Mouse (Mus musculus): Measurements from ENCODE around the gene Snw1. TPM values are rescaled to one million over a fixed set of nuclear protein-coding genes. Genes with fewer than 3 reads are reported as not detected.

Snw1 gene
- polyA plus RNA-seq, 2 experiments from 2014 or later, result 245 TPM

GRCm38 (mm10) chr12:87421708-87422507 is 50.2 kb downstream of the Snw1 start:
- ATAC-seq, result no peak

GRCm38 (mm10) chr12:87419974-87420485 is 52.0 kb downstream of the Snw1 start:
- ATAC-seq, result no peak

- no peak for ATAC-seq
Observed at GRCm38 (mm10) chr12:87418921-87419320, 53.2 kb downstream of the Snw1 start.

GRCm38 (mm10) chr12:87416690-87417089 is 55.4 kb downstream of the Snw1 start:
- peak; percentile 88 for ATAC-seq

GRCm38 (mm10) chr12:87415358-87415757 is 56.7 kb downstream of the Snw1 start:
- no peak for ATAC-seq

- ATAC-seq, result peak; percentile 75
Observed at GRCm38 (mm10) chr12:87413179-87413790, 58.8 kb downstream of the Snw1 start.

- no peak for ATAC-seq
Observed at GRCm38 (mm10) chr12:87410999-87411398, 61.1 kb downstream of the Snw1 start.

- no peak for ATAC-seq
Observed at GRCm38 (mm10) chr12:87409123-87409522, 63.0 kb downstream of the Snw1 start.

GRCm38 (mm10) chr12:87407869-87408605 is 64.0 kb downstream of the Snw1 start:
- ATAC-seq, result no peak

- ATAC-seq, result no peak
Observed at GRCm38 (mm10) chr12:87405721-87406120, 66.4 kb downstream of the Snw1 start.

- no peak for ATAC-seq
Observed at GRCm38 (mm10) chr12:87405165-87405564, 66.9 kb downstream of the Snw1 start.

- no peak for ATAC-seq
Observed at GRCm38 (mm10) chr12:87401883-87402282, 70.2 kb downstream of the Snw1 start.

GRCm38 (mm10) chr12:87399119-87399819 is 72.8 kb downstream of the Snw1 start:
- ATAC-seq, result no peak

Other genes with a start within 250 kb of the Snw1 start
- gene Noxred1, start 233.5 kb downstream of the Snw1 start, polyA plus RNA-seq (2017; shearing (Covaris generic)), result 1 to 10 TPM in 1 of 2 experiments, under 1 TPM in 1; 0.73 to 1.5 TPM
- gene Vipas39, start 206.0 kb downstream of the Snw1 start, polyA plus RNA-seq (2017; shearing (Covaris generic)), result 10 to 100 TPM; 42.1 to 55.2 TPM
- 100 to 1,000 TPM; 146 to 154 TPM for gene Ahsa1, start 205.8 kb downstream of the Snw1 start, polyA plus RNA-seq (2017; shearing (Covaris generic))
- not detected for gene Ism2, start 172.6 kb downstream of the Snw1 start, polyA plus RNA-seq (2017; shearing (Covaris generic))
- 10 to 100 TPM; 56.8 to 71.9 TPM for gene Sptlc2, start 83.9 kb downstream of the Snw1 start, polyA plus RNA-seq (2017; shearing (Covaris generic))
- 100 to 1,000 TPM in 1 of 2 experiments, 10 to 100 TPM in 1; 63.8 to 113 TPM for gene Slirp, start 28.4 kb downstream of the Snw1 start, polyA plus RNA-seq (2017; shearing (Covaris generic))
- gene Alkbh1, start 28.3 kb downstream of the Snw1 start, polyA plus RNA-seq (2017; shearing (Covaris generic)), result 10 to 100 TPM; 63.6 to 82.0 TPM
- gene Gm5788, start 22.4 kb upstream of the Snw1 start, polyA plus RNA-seq (2017; shearing (Covaris generic)), result not detected
- gene Gm8300, start 42.0 kb upstream of the Snw1 start, polyA plus RNA-seq (2017; shearing (Covaris generic)), result not detected
- gene Oog1, start 130.4 kb upstream of the Snw1 start, polyA plus RNA-seq (2017; shearing (Covaris generic)), result not detected
- not detected for gene Gm4027, start 146.6 kb upstream of the Snw1 start, polyA plus RNA-seq (2017; shearing (Covaris generic))
- gene Gm16381, start 172.3 kb upstream of the Snw1 start, polyA plus RNA-seq (2017; shearing (Covaris generic)), result not detected

All from CD4-positive, CD25-positive, alpha-beta regulatory T cell, adult 4 months (primary cell).